Mouse (Mus musculus) MEL (cell line): Measurements from ENCODE around the gene Atg7.

Source experiments
- CHD1 ChIP-seq: IDR thresholded peaks from 2 replicates; pipeline ENCODE4 v1.6.1; 2012; ENCODE audit warnings: low read depth, mild to moderate bottlenecking, inconsistent platforms, low read length, improper control_type of control experiment
- CTCF ChIP-seq, 3 experiments: IDR thresholded peaks in 2 of 3; conservative IDR thresholded peaks in 1 of 3; 2 replicates each; pipeline ENCODE4 v1.5.1; 2011 to 2012; ENCODE audit warnings: low read length in 3 of 3, low read depth in 2 of 3, mild to moderate bottlenecking in 2 of 3, improper control_type of control experiment in 1 of 3, inconsistent platforms in 1 of 3, mixed read lengths in 1 of 3, moderate library complexity in 1 of 3; ENCODE audit not compliant: control insufficient read depth in 1 of 3, insufficient read depth in 1 of 3, poor library complexity in 1 of 3, severe bottlenecking in 1 of 3
- EP300 ChIP-seq, 2 experiments: IDR thresholded peaks; 2 replicates each; pipeline ENCODE4 v1.6.1; 2011; ENCODE audit warnings: improper control_type of control experiment in 2 of 2, low read length in 2 of 2, low read depth in 1 of 2, mild to moderate bottlenecking in 1 of 2
- GABPA ChIP-seq: IDR thresholded peaks from 2 replicates; pipeline ENCODE4 v1.6.1; 2012; ENCODE audit warnings: low read depth, mild to moderate bottlenecking, inconsistent platforms, low read length, improper control_type of control experiment, moderate library complexity
- JUND ChIP-seq: IDR thresholded peaks from 2 replicates; pipeline ENCODE4 v1.6.1; 2011; ENCODE audit warnings: low read depth, mild to moderate bottlenecking, improper control_type of control experiment, low read length
- POLR2A ChIP-seq, 2 experiments: IDR thresholded peaks; 2 replicates each; pipeline ENCODE4 v1.6.1; 2011 to 2012; ENCODE audit warnings: low read length in 2 of 2, mild to moderate bottlenecking in 2 of 2, control low read depth in 1 of 2, improper control_type of control experiment in 1 of 2, low read depth in 1 of 2, moderate library complexity in 1 of 2; ENCODE audit not compliant: control insufficient read depth in 1 of 2, insufficient read depth in 1 of 2, poor library complexity in 1 of 2

GRCm38 (mm10) chr6:114826889-114827288 lies 184.0 kb downstream of the Atg7 start:
- TF ChIP-seq GABPA (no peak), CTCF (IDR thresholded peaks at IDR 0.05 in 2 of 3, conservative IDR thresholded peaks at IDR 0.05 in 1 of 3; ENCODE audit: control insufficient read depth in 1 of 3, insufficient read depth in 1 of 3, low read depth in 2 of 3, low read length in 3 of 3, poor library complexity in 1 of 3, severe bottlenecking in 1 of 3) (no peak), POLR2A (IDR thresholded peaks at IDR 0.05; ENCODE audit: control insufficient read depth in 1 of 2, insufficient read depth in 1 of 2, low read depth in 1 of 2, low read length in 2 of 2, poor library complexity in 1 of 2) (no peak), CHD1 (no peak), EP300 (IDR thresholded peaks at IDR 0.05; ENCODE audit: low read depth in 1 of 2, low read length in 2 of 2) (no peak), JUND (no peak)
